Mouse (Mus musculus): Measurements from ENCODE around the gene Ajap1. TPM values are rescaled to one million over a fixed set of nuclear protein-coding genes. Genes with fewer than 3 reads are reported as not detected.

The Ajap1 gene
- total RNA-seq, 1 experiment from 2014 or later = not detected

GRCm38 (mm10) chr4:153469712-153470111 is 12.9 kb downstream of the Ajap1 start:
- no peak for ATAC-seq (replicated peaks in 1 of 2; ENCODE audit: insufficient read depth in 1 of 2, low FRiP score in 2 of 2, low TSS enrichment in 1 of 2, low read depth in 1 of 2, poor library complexity in 2 of 2, severe bottlenecking in 2 of 2)

- no peak for ATAC-seq (replicated peaks in 1 of 2; ENCODE audit: insufficient read depth in 1 of 2, low FRiP score in 2 of 2, low TSS enrichment in 1 of 2, low read depth in 1 of 2, poor library complexity in 2 of 2, severe bottlenecking in 2 of 2)
Observed at GRCm38 (mm10) chr4:153459934-153460333, 22.7 kb downstream of the Ajap1 start.

- no peak for ATAC-seq (replicated peaks in 1 of 2; ENCODE audit: insufficient read depth in 1 of 2, low FRiP score in 2 of 2, low TSS enrichment in 1 of 2, low read depth in 1 of 2, poor library complexity in 2 of 2, severe bottlenecking in 2 of 2)
Observed at GRCm38 (mm10) chr4:153459503-153459902, 23.1 kb downstream of the Ajap1 start.

GRCm38 (mm10) chr4:153458821-153459220 is 23.8 kb downstream of the Ajap1 start:
- ATAC-seq (replicated peaks in 1 of 2; ENCODE audit: insufficient read depth in 1 of 2, low FRiP score in 2 of 2, low TSS enrichment in 1 of 2, low read depth in 1 of 2, poor library complexity in 2 of 2, severe bottlenecking in 2 of 2) = no peak

GRCm38 (mm10) chr4:153453496-153453895 is 29.1 kb downstream of the Ajap1 start:
- no peak for ATAC-seq (replicated peaks in 1 of 2; ENCODE audit: insufficient read depth in 1 of 2, low FRiP score in 2 of 2, low TSS enrichment in 1 of 2, low read depth in 1 of 2, poor library complexity in 2 of 2, severe bottlenecking in 2 of 2)

- no peak for ATAC-seq (replicated peaks in 1 of 2; ENCODE audit: insufficient read depth in 1 of 2, low FRiP score in 2 of 2, low TSS enrichment in 1 of 2, low read depth in 1 of 2, poor library complexity in 2 of 2, severe bottlenecking in 2 of 2)
Observed at GRCm38 (mm10) chr4:153451516-153451915, 31.1 kb downstream of the Ajap1 start.

GRCm38 (mm10) chr4:153442522-153442921 is 40.1 kb downstream of the Ajap1 start:
- ATAC-seq (replicated peaks in 1 of 2; ENCODE audit: insufficient read depth in 1 of 2, low FRiP score in 2 of 2, low TSS enrichment in 1 of 2, low read depth in 1 of 2, poor library complexity in 2 of 2, severe bottlenecking in 2 of 2) = no peak

- no peak for ATAC-seq (replicated peaks in 1 of 2; ENCODE audit: insufficient read depth in 1 of 2, low FRiP score in 2 of 2, low TSS enrichment in 1 of 2, low read depth in 1 of 2, poor library complexity in 2 of 2, severe bottlenecking in 2 of 2)
Observed at GRCm38 (mm10) chr4:153439868-153440267, 42.7 kb downstream of the Ajap1 start.

GRCm38 (mm10) chr4:153439031-153439430 is 43.6 kb downstream of the Ajap1 start:
- no peak; a peak in 1 of 4 replicates for ATAC-seq (replicated peaks in 1 of 2; ENCODE audit: insufficient read depth in 1 of 2, low FRiP score in 2 of 2, low TSS enrichment in 1 of 2, low read depth in 1 of 2, poor library complexity in 2 of 2, severe bottlenecking in 2 of 2)

- ATAC-seq (replicated peaks in 1 of 2; ENCODE audit: insufficient read depth in 1 of 2, low FRiP score in 2 of 2, low TSS enrichment in 1 of 2, low read depth in 1 of 2, poor library complexity in 2 of 2, severe bottlenecking in 2 of 2) = no peak
Observed at GRCm38 (mm10) chr4:153437196-153437595, 45.4 kb downstream of the Ajap1 start.

GRCm38 (mm10) chr4:153435917-153436316 is 46.7 kb downstream of the Ajap1 start:
- no peak for ATAC-seq (replicated peaks in 1 of 2; ENCODE audit: insufficient read depth in 1 of 2, low FRiP score in 2 of 2, low TSS enrichment in 1 of 2, low read depth in 1 of 2, poor library complexity in 2 of 2, severe bottlenecking in 2 of 2)

- no peak for ATAC-seq (replicated peaks in 1 of 2; ENCODE audit: insufficient read depth in 1 of 2, low FRiP score in 2 of 2, low TSS enrichment in 1 of 2, low read depth in 1 of 2, poor library complexity in 2 of 2, severe bottlenecking in 2 of 2)
Observed at GRCm38 (mm10) chr4:153429971-153430370, 52.6 kb downstream of the Ajap1 start.

- ATAC-seq (replicated peaks in 1 of 2; ENCODE audit: insufficient read depth in 1 of 2, low FRiP score in 2 of 2, low TSS enrichment in 1 of 2, low read depth in 1 of 2, poor library complexity in 2 of 2, severe bottlenecking in 2 of 2) = no peak
Observed at GRCm38 (mm10) chr4:153425961-153426656, 56.5 kb downstream of the Ajap1 start.

GRCm38 (mm10) chr4:153424324-153424723 is 58.3 kb downstream of the Ajap1 start:
- no peak for ATAC-seq (replicated peaks in 1 of 2; ENCODE audit: insufficient read depth in 1 of 2, low FRiP score in 2 of 2, low TSS enrichment in 1 of 2, low read depth in 1 of 2, poor library complexity in 2 of 2, severe bottlenecking in 2 of 2)

- no peak for ATAC-seq (replicated peaks in 1 of 2; ENCODE audit: insufficient read depth in 1 of 2, low FRiP score in 2 of 2, low TSS enrichment in 1 of 2, low read depth in 1 of 2, poor library complexity in 2 of 2, severe bottlenecking in 2 of 2)
Observed at GRCm38 (mm10) chr4:153417926-153418325, 64.7 kb downstream of the Ajap1 start.

GRCm38 (mm10) chr4:153417164-153417896 is 65.3 kb downstream of the Ajap1 start:
- no peak for ATAC-seq (replicated peaks in 1 of 2; ENCODE audit: insufficient read depth in 1 of 2, low FRiP score in 2 of 2, low TSS enrichment in 1 of 2, low read depth in 1 of 2, poor library complexity in 2 of 2, severe bottlenecking in 2 of 2)

- ATAC-seq (replicated peaks in 1 of 2; ENCODE audit: insufficient read depth in 1 of 2, low FRiP score in 2 of 2, low TSS enrichment in 1 of 2, low read depth in 1 of 2, poor library complexity in 2 of 2, severe bottlenecking in 2 of 2) = no peak
Observed at GRCm38 (mm10) chr4:153416111-153416510, 66.5 kb downstream of the Ajap1 start.

GRCm38 (mm10) chr4:153398421-153398820 is 84.2 kb downstream of the Ajap1 start:
- no peak for ATAC-seq (replicated peaks in 1 of 2; ENCODE audit: insufficient read depth in 1 of 2, low FRiP score in 2 of 2, low TSS enrichment in 1 of 2, low read depth in 1 of 2, poor library complexity in 2 of 2, severe bottlenecking in 2 of 2)

GRCm38 (mm10) chr4:153387478-153387877 is 95.1 kb downstream of the Ajap1 start:
- ATAC-seq (replicated peaks in 1 of 2; ENCODE audit: insufficient read depth in 1 of 2, low FRiP score in 2 of 2, low TSS enrichment in 1 of 2, low read depth in 1 of 2, poor library complexity in 2 of 2, severe bottlenecking in 2 of 2) = no peak
